Mouse (Mus musculus): ENCODE data around the gene Met. TPM values are rescaled to one million over a fixed set of nuclear protein-coding genes. Genes with fewer than 3 reads are reported as not detected.

The Met gene
- polyA plus RNA-seq, 1 experiment: 13.0 TPM

- Histone ChIP-seq H3K36me3 (ENCODE audit: control insufficient read depth, insufficient read depth, low read length, poor library complexity, severe bottlenecking) (no peaks in the 10 kb centered on the region), H3K27me3 (ENCODE audit: control insufficient read depth, insufficient read depth, low read length, poor library complexity, severe bottlenecking) (no peaks in the 10 kb centered on the region), H3K4me3 (ENCODE audit: low read depth, low read length) (no peak overlapping the region), H3K9me3 (replicated peaks; ENCODE audit: control insufficient read depth, insufficient read depth, low read length, poor library complexity, severe bottlenecking) (no peaks in the 10 kb centered on the region), H3K27ac (ENCODE audit: insufficient read depth, low read length) (no peak overlapping the region), H3K9ac (ENCODE audit: low read depth, poor library complexity, severe bottlenecking) (no peak overlapping the region), H3K4me1 (ENCODE audit: control insufficient read depth, insufficient read depth, low read length) (no peaks in the 10 kb centered on the region)
- TF ChIP-seq CTCF (IDR thresholded peaks at IDR 0.05; ENCODE audit: low read depth, low read length) (no peak), POLR2A (IDR thresholded peaks at IDR 0.05; ENCODE audit: insufficient read depth, low read length) (no peak), EP300 (IDR thresholded peaks at IDR 0.05; ENCODE audit: insufficient read depth, low read depth, low read length) (no peak)
These were observed 92.1 kb downstream of the Met start for GRCm38 (mm10) chr6:17555719-17556118.

DNA sequence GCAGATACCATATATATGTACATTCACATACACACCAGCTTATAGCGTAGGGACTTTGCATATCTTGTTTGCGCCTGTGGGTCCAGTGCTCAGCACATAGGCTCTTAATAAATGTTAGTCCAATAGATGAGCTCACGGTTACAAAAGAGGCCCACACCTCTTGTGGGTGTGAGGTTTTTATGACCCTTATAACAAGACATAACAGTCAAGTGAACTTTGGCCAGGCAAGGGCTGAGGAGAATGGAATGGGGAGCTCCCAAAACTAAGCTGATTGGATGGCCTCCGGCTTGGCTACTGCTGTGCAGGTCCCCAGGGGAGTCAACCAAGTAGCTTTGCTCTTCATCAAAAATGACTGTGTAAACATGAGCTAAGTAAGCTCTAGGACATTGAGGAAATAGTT lies 96.1 kb downstream of the Met start:
- H3K4me1 ChIP-seq (ENCODE audit: control insufficient read depth, insufficient read depth, low read length): no peaks in the 10 kb centered on the region
- H3K4me3 ChIP-seq (ENCODE audit: low read depth, low read length): no peak overlapping the region
- no peak overlapping the region for H3K27ac ChIP-seq (ENCODE audit: insufficient read depth, low read length)
- no peaks in the 10 kb centered on the region for H3K27me3 ChIP-seq (ENCODE audit: control insufficient read depth, insufficient read depth, low read length, poor library complexity, severe bottlenecking)
- no peaks in the 10 kb centered on the region for H3K36me3 ChIP-seq (ENCODE audit: control insufficient read depth, insufficient read depth, low read length, poor library complexity, severe bottlenecking)
- H3K9ac ChIP-seq (ENCODE audit: low read depth, poor library complexity, severe bottlenecking): no peak overlapping the region
- TF ChIP-seq EP300 (IDR thresholded peaks at IDR 0.05; ENCODE audit: insufficient read depth, low read depth, low read length): no peak
- TF ChIP-seq POLR2A (IDR thresholded peaks at IDR 0.05; ENCODE audit: insufficient read depth, low read length): no peak
- no peak for TF ChIP-seq CTCF (IDR thresholded peaks at IDR 0.05; ENCODE audit: low read depth, low read length)
- no peaks in the 10 kb centered on the region for H3K9me3 ChIP-seq (replicated peaks; ENCODE audit: control insufficient read depth, insufficient read depth, low read length, poor library complexity, severe bottlenecking)

DNA sequence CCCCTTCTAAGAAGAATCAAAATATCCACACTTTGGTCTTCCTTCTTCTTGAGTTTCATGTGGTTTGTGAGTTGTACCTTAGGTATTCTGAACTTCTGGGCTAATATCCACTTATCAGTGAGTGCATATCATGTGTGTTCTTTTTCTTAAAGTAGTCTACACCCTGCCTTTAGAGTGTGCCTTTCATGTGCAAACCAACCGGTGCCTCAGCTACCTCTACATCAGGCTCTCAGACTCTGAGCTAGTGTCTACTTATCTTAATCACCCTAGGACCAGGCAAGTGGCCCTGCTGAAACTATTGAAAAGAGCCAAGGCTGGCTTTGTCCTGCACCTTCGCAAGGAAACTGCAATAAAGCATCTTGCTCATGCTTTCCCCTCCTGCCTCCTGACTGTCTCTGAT lies 97.7 kb downstream of the Met start:
- Histone ChIP-seq H3K27me3 (ENCODE audit: control insufficient read depth, insufficient read depth, low read length, poor library complexity, severe bottlenecking) (no peaks in the 10 kb centered on the region), H3K4me1 (ENCODE audit: control insufficient read depth, insufficient read depth, low read length) (no peaks in the 10 kb centered on the region), H3K9ac (ENCODE audit: low read depth, poor library complexity, severe bottlenecking) (no peak overlapping the region), H3K4me3 (ENCODE audit: low read depth, low read length) (no peak overlapping the region), H3K36me3 (ENCODE audit: control insufficient read depth, insufficient read depth, low read length, poor library complexity, severe bottlenecking) (no peaks in the 10 kb centered on the region), H3K27ac (ENCODE audit: insufficient read depth, low read length) (no peak overlapping the region), H3K9me3 (replicated peaks; ENCODE audit: control insufficient read depth, insufficient read depth, low read length, poor library complexity, severe bottlenecking) (no peaks in the 10 kb centered on the region)
- TF ChIP-seq EP300 (IDR thresholded peaks at IDR 0.05; ENCODE audit: insufficient read depth, low read depth, low read length): no peak
- no peak for TF ChIP-seq CTCF (IDR thresholded peaks at IDR 0.05; ENCODE audit: low read depth, low read length)
- TF ChIP-seq POLR2A (IDR thresholded peaks at IDR 0.05; ENCODE audit: insufficient read depth, low read length): no peak

GRCm38 (mm10) chr6:17561886-17562285 lies 98.3 kb downstream of the Met start:
- Histone ChIP-seq H3K4me3 (ENCODE audit: low read depth, low read length) (no peak overlapping the region), H3K27me3 (ENCODE audit: control insufficient read depth, insufficient read depth, low read length, poor library complexity, severe bottlenecking) (no peaks in the 10 kb centered on the region), H3K27ac (ENCODE audit: insufficient read depth, low read length) (no peak overlapping the region), H3K9me3 (replicated peaks; ENCODE audit: control insufficient read depth, insufficient read depth, low read length, poor library complexity, severe bottlenecking) (no peaks in the 10 kb centered on the region), H3K4me1 (ENCODE audit: control insufficient read depth, insufficient read depth, low read length) (no peaks in the 10 kb centered on the region), H3K36me3 (ENCODE audit: control insufficient read depth, insufficient read depth, low read length, poor library complexity, severe bottlenecking) (no peaks in the 10 kb centered on the region), H3K9ac (ENCODE audit: low read depth, poor library complexity, severe bottlenecking) (no peak overlapping the region)
- TF ChIP-seq POLR2A (IDR thresholded peaks at IDR 0.05; ENCODE audit: insufficient read depth, low read length) (no peak), EP300 (IDR thresholded peaks at IDR 0.05; ENCODE audit: insufficient read depth, low read depth, low read length) (no peak), CTCF (IDR thresholded peaks at IDR 0.05; ENCODE audit: low read depth, low read length) (no peak)

- Histone ChIP-seq H3K9me3 (replicated peaks; ENCODE audit: control insufficient read depth, insufficient read depth, low read length, poor library complexity, severe bottlenecking) (no peaks in the 10 kb centered on the region), H3K9ac (ENCODE audit: low read depth, poor library complexity, severe bottlenecking) (no peak overlapping the region), H3K27me3 (ENCODE audit: control insufficient read depth, insufficient read depth, low read length, poor library complexity, severe bottlenecking) (no peaks in the 10 kb centered on the region), H3K4me1 (ENCODE audit: control insufficient read depth, insufficient read depth, low read length) (no peaks in the 10 kb centered on the region), H3K27ac (ENCODE audit: insufficient read depth, low read length) (no peak overlapping the region), H3K4me3 (ENCODE audit: low read depth, low read length) (no peak overlapping the region), H3K36me3 (ENCODE audit: control insufficient read depth, insufficient read depth, low read length, poor library complexity, severe bottlenecking) (no peaks in the 10 kb centered on the region)
- TF ChIP-seq CTCF (IDR thresholded peaks at IDR 0.05; ENCODE audit: low read depth, low read length): no peak
- TF ChIP-seq EP300 (IDR thresholded peaks at IDR 0.05; ENCODE audit: insufficient read depth, low read depth, low read length): no peak
- TF ChIP-seq POLR2A (IDR thresholded peaks at IDR 0.05; ENCODE audit: insufficient read depth, low read length): no peak
These were observed 99.0 kb downstream of the Met start for GRCm38 (mm10) chr6:17562472-17563088.

DNA sequence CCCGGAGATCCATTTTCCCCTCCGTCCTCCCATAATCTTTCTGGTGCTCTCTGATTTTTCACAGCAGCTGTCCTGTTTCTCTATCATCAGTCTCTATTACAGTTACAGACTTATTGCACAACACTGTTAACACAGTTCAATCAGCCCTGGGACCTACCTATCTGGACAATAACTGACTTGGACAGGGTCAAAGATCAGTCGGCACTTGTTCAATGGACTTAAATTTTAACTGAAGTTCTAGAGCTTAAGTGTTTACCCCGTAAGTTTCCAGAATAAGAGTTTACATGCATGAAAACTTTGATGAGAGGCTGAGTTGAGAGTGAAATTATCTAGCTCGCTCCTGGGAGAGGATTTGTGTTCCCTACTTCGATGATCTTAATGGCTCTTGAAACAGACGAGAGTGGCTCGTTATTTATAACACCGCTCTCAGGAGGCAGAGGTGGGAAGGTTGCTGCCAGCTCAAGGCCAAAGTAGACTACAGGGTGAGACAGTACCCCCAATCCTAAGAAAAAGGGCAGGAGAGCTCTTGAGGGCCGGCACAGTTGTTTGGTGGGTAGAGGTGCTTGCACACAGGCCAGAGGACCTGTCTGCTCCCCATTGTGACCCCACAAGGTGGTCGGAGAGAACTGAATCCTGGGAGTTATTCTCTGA lies 105.2 kb downstream of the Met start:
- Histone ChIP-seq H3K36me3 (ENCODE audit: control insufficient read depth, insufficient read depth, low read length, poor library complexity, severe bottlenecking) (no peaks in the 10 kb centered on the region), H3K4me3 (ENCODE audit: low read depth, low read length) (no peak overlapping the region), H3K27ac (ENCODE audit: insufficient read depth, low read length) (no peak overlapping the region), H3K27me3 (ENCODE audit: control insufficient read depth, insufficient read depth, low read length, poor library complexity, severe bottlenecking) (no peaks in the 10 kb centered on the region; the same call in 1 of the 2 replicates), H3K9me3 (replicated peaks; ENCODE audit: control insufficient read depth, insufficient read depth, low read length, poor library complexity, severe bottlenecking) (no peaks in the 10 kb centered on the region), H3K4me1 (ENCODE audit: control insufficient read depth, insufficient read depth, low read length) (no peaks in the 10 kb centered on the region), H3K9ac (ENCODE audit: low read depth, poor library complexity, severe bottlenecking) (no peak overlapping the region)
- no peak for TF ChIP-seq CTCF (IDR thresholded peaks at IDR 0.05; ENCODE audit: low read depth, low read length)
- no peak for TF ChIP-seq POLR2A (IDR thresholded peaks at IDR 0.05; ENCODE audit: insufficient read depth, low read length)
- TF ChIP-seq EP300 (IDR thresholded peaks at IDR 0.05; ENCODE audit: insufficient read depth, low read depth, low read length): no peak

Data from ES-Bruce4 (cell line).